Mouse (Mus musculus): Measurements from ENCODE around the gene Rubcn.

GRCm38 (mm10) chr16:32889881-32890280 lies 12.3 kb upstream of the Rubcn start:
- TF ChIP-seq POLR2A (IDR thresholded peaks at IDR 0.05; ENCODE audit: borderline replicate concordance, low read depth, low read length): no peak
- no peak for TF ChIP-seq CTCF (IDR thresholded peaks at IDR 0.05; ENCODE audit: low read depth, low read length)
